Mouse (Mus musculus) heart, adult 2 months (tissue): ENCODE results near the gene Fbxo39.

ENCODE experiments used
- CTCF ChIP-seq: fragments of 200-600 bp; IDR thresholded peaks from 2 replicates; pipeline ENCODE4 v1.8.1; 2022; ENCODE audit warnings: antibody characterized with exemption, mild to moderate bottlenecking, moderate library complexity
- EP300 ChIP-seq: fragments of 200-500 bp; IDR thresholded peaks from 2 replicates; pipeline ENCODE4 v1.6.1; 2011; ENCODE audit warnings: low read depth, low read length, control low read depth; ENCODE audit not compliant: insufficient read depth
- POLR2A ChIP-seq: fragments of 200-500 bp; IDR thresholded peaks from 2 replicates; pipeline ENCODE4 v1.6.1; 2011; ENCODE audit warnings: mild to moderate bottlenecking, low read depth, low read length, control low read depth; ENCODE audit not compliant: insufficient read depth

DNA sequence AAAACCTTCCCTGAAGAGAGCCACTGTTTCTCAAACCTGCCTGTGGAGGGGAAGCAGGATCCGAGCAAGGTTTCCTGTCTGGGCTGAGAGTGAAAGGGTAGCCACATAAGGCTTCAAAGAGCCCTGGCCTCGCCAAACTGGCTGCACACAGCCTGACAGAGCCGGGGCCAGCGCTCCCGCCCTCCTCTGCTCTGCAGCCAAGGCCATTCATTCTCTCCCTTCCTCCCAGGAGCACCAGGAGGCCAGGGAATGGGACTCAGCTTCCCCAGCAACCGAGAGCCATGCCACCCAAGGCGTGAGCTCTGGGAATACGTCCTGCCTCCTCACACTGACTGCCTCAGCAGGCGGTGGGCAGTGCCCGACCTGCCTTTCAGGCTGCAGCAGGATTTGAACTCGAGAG, 48.8 kb upstream of the Fbxo39 start:
- TF ChIP-seq POLR2A, result no peak
- no peak for TF ChIP-seq CTCF
- no peak for TF ChIP-seq EP300
